Mouse (Mus musculus) myocyte (in vitro differentiated cells): ENCODE measurements around the gene Pfdn6.

Experiments used
- CEBPB ChIP-seq: IDR thresholded peaks from 2 replicates; pipeline ENCODE4 v1.6.1; 2011; ENCODE audit warnings: mild to moderate bottlenecking, moderate library complexity; ENCODE audit not compliant: poor library complexity, insufficient read depth, severe bottlenecking
- E2F4 ChIP-seq: IDR thresholded peaks from one replicate; pipeline ENCODE4 v1.6.1; 2011; ENCODE audit warnings: mild to moderate bottlenecking, control low read depth, moderate library complexity; ENCODE audit not compliant: insufficient read depth
- MAX ChIP-seq: IDR thresholded peaks from one replicate; pipeline ENCODE4 v1.6.1; 2011; ENCODE audit warnings: low read depth, mild to moderate bottlenecking, control low read depth
- MYOG ChIP-seq, 3 experiments: IDR thresholded peaks; one replicate each; pipeline ENCODE4 v1.6.1; 2011; ENCODE audit warnings: control low read depth in 2 of 3, low read depth in 2 of 3, mild to moderate bottlenecking in 2 of 3; ENCODE audit not compliant: insufficient read length in 2 of 3, control insufficient read depth in 1 of 3, insufficient read depth in 1 of 3
- POLR2A ChIP-seq: IDR thresholded peaks from one replicate; pipeline ENCODE4 v1.6.1; 2011; ENCODE audit warnings: low read depth, mild to moderate bottlenecking, control low read depth, moderate library complexity; ENCODE audit not compliant: insufficient read length
- POLR2AphosphoS2 ChIP-seq: IDR thresholded peaks from one replicate; pipeline ENCODE4 v1.6.1; 2011; ENCODE audit warnings: low read depth, control low read depth; ENCODE audit not compliant: insufficient read length
- REST ChIP-seq: IDR thresholded peaks from one replicate; pipeline ENCODE4 v1.6.1; 2011; ENCODE audit warnings: mild to moderate bottlenecking, control low read depth, moderate library complexity; ENCODE audit not compliant: insufficient read depth, insufficient read length
- TCF12 ChIP-seq: IDR thresholded peaks from one replicate; pipeline ENCODE4 v1.6.1; 2011; ENCODE audit warnings: mild to moderate bottlenecking, control low read depth; ENCODE audit not compliant: poor library complexity, insufficient read depth, severe bottlenecking
- USF1 ChIP-seq: IDR thresholded peaks from one replicate; pipeline ENCODE4 v1.6.1; 2011; ENCODE audit warnings: low read depth, mild to moderate bottlenecking, control low read depth, moderate library complexity

- no peak for TF ChIP-seq POLR2A
- no peak for TF ChIP-seq REST
- TF ChIP-seq E2F4: no peak
- no peak for TF ChIP-seq MAX
- TF ChIP-seq CEBPB: no peak
- TF ChIP-seq USF1: no peak
- no peak for TF ChIP-seq POLR2AphosphoS2
- no peak for TF ChIP-seq TCF12
- no peak for TF ChIP-seq MYOG (IDR thresholded peaks at IDR 0.05; ENCODE audit: control insufficient read depth in 1 of 3, insufficient read depth in 1 of 3, insufficient read length in 2 of 3, low read depth in 2 of 3)
Measured at GRCm38 (mm10) chr17:33932970-33933369, 7.2 kb downstream of the Pfdn6 start.
